ENCODE assay signal across 23 mouse cellular contexts in the genomic region with DNA sequence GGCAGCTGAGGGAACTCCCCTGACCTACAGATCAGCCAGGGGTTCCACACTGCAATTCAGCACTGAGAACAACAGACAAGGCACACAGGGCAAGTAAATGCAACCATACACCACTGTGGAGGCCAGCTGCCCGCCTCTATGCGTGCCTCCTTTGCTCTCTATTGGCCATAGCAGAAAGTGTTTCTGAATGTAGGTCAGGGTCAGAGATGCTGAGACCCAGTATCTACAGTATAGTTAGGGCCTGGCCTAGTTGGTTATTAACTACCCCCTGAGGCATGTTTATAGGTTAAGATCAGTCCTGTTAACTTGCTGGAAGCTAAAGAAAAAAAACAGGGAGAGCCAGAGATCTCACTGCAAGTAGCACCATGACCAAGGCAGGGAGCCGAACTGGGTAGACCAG. TPM values are rescaled to one million over a fixed set of nuclear protein-coding genes. Genes with fewer than 3 reads are reported as not detected.
DNase-seq lines count a peak whose midpoint lies in the region; ATAC-seq and TF ChIP-seq lines count a peak whose summit lies in the region.
"Had no signal": no experiment of that assay in that cellular context is flagged by ENCODE, and none has a peak within 500 bp of the region (broad histone marks: within the 10 kb centered on the region; RNA-seq: fewer than 3 reads in every experiment).

No protein-coding gene starts in this region.

- H3K36me3 ChIP-seq in intestine, embryonic 15.5 days = 0 out of 2 replicates have a peak, but pooled peaks cover 3% of the 10 kb centered on the region
- no peaks in the 10 kb centered on the region for H3K36me3 ChIP-seq in liver, postnatal 0 days (replicated peaks; ENCODE audit: insufficient read depth, low read length)
- H3K36me3 ChIP-seq in forebrain, embryonic 10.5 days (replicated peaks) = no peaks in the 10 kb centered on the region
- H3K36me3 ChIP-seq: embryonic facial prominence, embryonic 15.5 days; heart, embryonic 12.5 days; hindbrain, embryonic 15.5 days; limb, embryonic 12.5 days; lung, embryonic 15.5 days; midbrain, embryonic 10.5 days had no signal

- H3K4me1 ChIP-seq in intestine, embryonic 15.5 days (replicated peaks) = peaks cover 37% of the 10 kb centered on the region
- peaks cover 22% of the 10 kb centered on the region for H3K4me1 ChIP-seq in liver, postnatal 0 days (ENCODE audit: insufficient read depth)
- H3K4me1 ChIP-seq in forebrain, embryonic 10.5 days = peaks cover 3% of the 10 kb centered on the region; the same call in 1 of the 2 replicates
- H3K4me1 ChIP-seq: embryonic facial prominence, embryonic 15.5 days; hindbrain, embryonic 15.5 days; limb, embryonic 12.5 days; lung, embryonic 15.5 days; midbrain, embryonic 10.5 days had no signal

- no peaks in the 10 kb centered on the region for H3K9me3 ChIP-seq in intestine, embryonic 15.5 days
- no peaks in the 10 kb centered on the region for H3K9me3 ChIP-seq in liver, postnatal 0 days (ENCODE audit: low read length)
- no peaks in the 10 kb centered on the region for H3K9me3 ChIP-seq in forebrain, embryonic 10.5 days
- H3K9me3 ChIP-seq: embryonic facial prominence, embryonic 15.5 days; heart, embryonic 12.5 days; hindbrain, embryonic 15.5 days; limb, embryonic 12.5 days; lung, embryonic 15.5 days; midbrain, embryonic 10.5 days had no signal

- H3K4me3 ChIP-seq in gastrocnemius, adult 2 months = peak overlapping the region; percentile 45
- H3K4me3 ChIP-seq in intestine, embryonic 15.5 days (replicated peaks) = no peak overlapping the region
- H3K4me3 ChIP-seq in liver, postnatal 0 days (ENCODE audit: low read depth, low read length) = no peak overlapping the region
- H3K4me3 ChIP-seq in forebrain, embryonic 10.5 days = no peak overlapping the region
- H3K4me3 ChIP-seq: embryonic facial prominence, embryonic 15.5 days; heart, embryonic 12.5 days; hindbrain, embryonic 15.5 days; limb, embryonic 12.5 days; lung, embryonic 15.5 days; midbrain, embryonic 10.5 days had no signal

- no peak for TF ChIP-seq CTCF in gastrocnemius, adult 2 months (IDR thresholded peaks at IDR 0.05)
- no peak for TF ChIP-seq CTCF in liver, postnatal 0 days (IDR thresholded peaks at IDR 0.05; ENCODE audit: low read depth)

- no peak; the same call in 1 of the 2 replicates for TF ChIP-seq EP300 in liver, postnatal 0 days (IDR thresholded peaks at IDR 0.05; ENCODE audit: low read depth)

- H3K27ac ChIP-seq in gastrocnemius, adult 2 months = peak overlapping the region; percentile 99
- H3K27ac ChIP-seq in intestine, embryonic 15.5 days = peak overlapping the region; percentile 67
- H3K27ac ChIP-seq in liver, postnatal 0 days (ENCODE audit: low read depth) = peak overlapping the region; percentile 58
- no peak overlapping the region for H3K27ac ChIP-seq in forebrain, embryonic 10.5 days
- H3K27ac ChIP-seq: embryonic facial prominence, embryonic 15.5 days; hindbrain, embryonic 15.5 days; limb, embryonic 12.5 days; lung, embryonic 15.5 days; macrophage; midbrain, embryonic 10.5 days had no signal

- DNase-seq in gastrocnemius, adult 2 months = no peak
- DNase-seq in gastrocnemius, postnatal 25 days = no peak
- peak; percentile 36 for DNase-seq in kidney, postnatal 10 days
- no peak for DNase-seq in kidney, adult 18-20 months
- peak; percentile 36 for DNase-seq in liver, postnatal 0 days
- no peak for DNase-seq in cerebellum, postnatal 14 days
- no peak for DNase-seq in forebrain, embryonic 10.5 days (ENCODE audit: extremely low spot score, low spot score)
- DNase-seq: adrenal gland, postnatal 25 days; cerebellum, adult 11-12 months; cerebellum, postnatal 36 days; forebrain, postnatal 0 days; heart, postnatal 36 days; spleen, adult 18-20 months had no signal

- H3K9ac ChIP-seq in intestine, embryonic 15.5 days = no peak overlapping the region
- H3K9ac ChIP-seq in liver, postnatal 0 days (replicated peaks) = no peak overlapping the region
- H3K9ac ChIP-seq: embryonic facial prominence, embryonic 15.5 days; forebrain, postnatal 0 days; heart, embryonic 12.5 days; hindbrain, embryonic 15.5 days; limb, embryonic 12.5 days; lung, embryonic 15.5 days had no signal

- peak; percentile 51 for ATAC-seq in intestine, embryonic 15.5 days
- ATAC-seq in liver, postnatal 0 days = peak; percentile 90
- ATAC-seq: CD4-positive, CD25-positive, alpha-beta regulatory T cell, adult 4 months; forebrain, postnatal 0 days; Patski had no signal

- WGBS in intestine, embryonic 15.5 days = 67% methylated on average over 3 of the region's 3 CpGs
- WGBS in liver, postnatal 0 days (ENCODE audit: insufficient replicate concordance) = 58% methylated on average over 3 of the region's 3 CpGs
- WGBS in forebrain, embryonic 10.5 days = 80% methylated on average over 3 of the region's 3 CpGs

- no peak overlapping the region for H3K4me2 ChIP-seq in intestine, embryonic 15.5 days (replicated peaks)
- H3K4me2 ChIP-seq in liver, postnatal 0 days (ENCODE audit: low read depth, low read length) = peak overlapping the region; percentile 50
- H3K4me2 ChIP-seq: embryonic facial prominence, embryonic 15.5 days; heart, embryonic 12.5 days; hindbrain, embryonic 15.5 days; limb, embryonic 12.5 days; lung, embryonic 15.5 days had no signal

- intact Hi-C loops in gastrocnemius, adult 2 months (cut with DNase I) = no loop called here

- H3K27me3 ChIP-seq in intestine, embryonic 15.5 days (replicated peaks) = no peaks in the 10 kb centered on the region
- no peaks in the 10 kb centered on the region for H3K27me3 ChIP-seq in liver, postnatal 0 days (ENCODE audit: insufficient read depth, low read length)
- no peaks in the 10 kb centered on the region for H3K27me3 ChIP-seq in forebrain, embryonic 10.5 days (ENCODE audit: poor library complexity, severe bottlenecking)
- H3K27me3 ChIP-seq: embryonic facial prominence, embryonic 15.5 days; heart, embryonic 12.5 days; hindbrain, embryonic 15.5 days; limb, embryonic 12.5 days; lung, embryonic 15.5 days had no signal

RNA-seq across cellular contexts. Expression of gene Coq8a, which starts 16.7 kb away (rescaled TPM):
- 1,000 to 10,000 TPM in 1 of 2 experiments, 100 to 1,000 TPM in 1; 633 to 1,638 TPM for total RNA-seq in gastrocnemius, adult 2 months (2021)
- total RNA-seq in gastrocnemius, postnatal 25 days (2021) = 100 to 1,000 TPM; 871 to 916 TPM
- polyA plus RNA-seq in intestine, embryonic 15.5 days (2015; fragmentation: Nextera tagmentation; extraction: Ambion mirVana) = 20.4 and 22.1 TPM in 2 replicates
- 36.6 and 49.7 TPM in 2 replicates for polyA plus RNA-seq in liver, postnatal 0 days (2015; fragmentation: Nextera tagmentation; extraction: Ambion mirVana)
- polyA plus RNA-seq in forebrain, embryonic 10.5 days (2016; fragmentation: Nextera tagmentation; extraction: Ambion mirVana) = 1.1 TPM in 2 replicates

Comparison
In these comparisons a context has a peak if more than half of its experiments do, and no peak if none do; other contexts are left out.
1. DNase-seq: peak in kidney, postnatal 10 days (single experiment) and liver, postnatal 0 days (single experiment); none in gastrocnemius, adult 2 months (single experiment), gastrocnemius, postnatal 25 days (single experiment), kidney, adult 18-20 months (single experiment), cerebellum, postnatal 14 days (0 of 2) and forebrain, embryonic 10.5 days (single experiment).